Mouse (Mus musculus): ENCODE data around the gene Ovol2.

DNA sequence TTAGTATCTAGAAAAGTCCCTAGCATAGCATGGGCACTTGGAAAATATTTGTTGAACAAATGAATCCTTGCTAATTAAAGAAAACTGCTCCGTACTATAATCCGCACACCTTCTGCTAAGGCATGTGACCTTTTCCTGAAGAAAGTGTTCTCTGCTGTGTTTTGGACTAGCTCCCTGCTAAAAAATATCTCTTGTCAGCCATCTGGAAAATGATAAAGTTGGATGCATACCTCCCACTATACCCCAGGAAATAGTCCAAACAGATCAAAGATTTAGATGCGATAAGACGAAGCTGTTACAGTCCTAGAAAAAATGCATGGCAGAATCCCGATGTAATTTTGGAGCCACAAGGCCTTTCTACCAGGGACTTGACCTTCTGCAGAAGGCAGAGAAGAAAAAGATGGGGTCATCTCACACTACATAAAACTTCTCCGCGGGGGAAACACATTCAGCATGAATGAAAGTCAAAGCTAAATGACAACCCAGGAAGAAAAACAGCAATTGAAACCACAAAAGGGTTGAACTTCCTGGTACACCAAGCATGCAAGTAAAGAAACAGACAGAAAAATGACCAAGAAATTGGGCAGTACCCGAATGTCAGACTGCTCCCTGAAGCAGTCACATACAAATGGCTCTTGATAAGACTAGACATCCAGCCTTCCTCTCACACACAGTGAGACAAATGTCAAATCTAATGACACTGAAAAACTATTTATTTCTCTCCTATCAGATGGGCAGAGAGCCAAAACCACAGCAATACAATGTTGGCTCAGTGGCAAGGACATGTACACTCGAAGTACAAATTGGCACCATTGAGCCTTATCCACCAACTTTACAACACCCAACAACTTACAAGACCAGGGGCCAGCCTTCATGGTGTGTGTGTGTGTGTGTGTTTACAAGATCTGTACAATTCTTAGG is 31.9 kb downstream of the Ovol2 start:
- TF ChIP-seq CTCF (IDR thresholded peaks at IDR 0.05; ENCODE audit: control insufficient read depth, insufficient read depth, low read length): no peak
- no peak for TF ChIP-seq POLR2A (IDR thresholded peaks at IDR 0.05; ENCODE audit: borderline replicate concordance, control insufficient read depth, low read depth, low read length)

Measured in bone marrow, adult 2 months (tissue).